Mouse (Mus musculus): ENCODE results near the gene Mef2c. TPM values are rescaled to one million over a fixed set of nuclear protein-coding genes. Genes with fewer than 3 reads are reported as not detected.

The Mef2c gene
- polyA plus RNA-seq, 1 experiment = 49.0 TPM

DNA sequence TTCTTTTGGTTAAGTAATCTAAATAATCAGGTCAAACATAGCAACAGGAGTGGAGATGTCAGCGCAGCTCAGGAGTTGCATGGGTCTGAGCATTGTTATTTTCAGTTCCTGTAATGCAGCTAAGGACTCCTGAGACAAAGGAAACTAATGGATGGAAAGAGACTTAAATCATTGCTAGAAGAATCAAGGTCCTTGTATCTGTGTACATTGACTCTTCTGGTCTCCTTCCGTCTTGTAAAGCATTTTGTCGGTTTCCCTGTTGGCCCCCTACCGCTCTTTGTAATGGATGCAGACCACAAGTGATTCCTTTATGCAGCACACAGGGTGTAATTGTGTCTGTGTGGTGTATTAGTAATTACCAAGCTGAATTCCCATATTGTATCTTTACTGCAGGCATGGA is 101.0 kb downstream of the Mef2c start:
- Histone ChIP-seq H3ac (ENCODE audit: control insufficient read depth, insufficient read length) (no peak overlapping the region), H3K79me2 (ENCODE audit: control insufficient read depth, insufficient read depth) (no peaks in the 10 kb centered on the region), H3K36me3 (ENCODE audit: control insufficient read depth, insufficient read depth) (no peaks in the 10 kb centered on the region), H3K4me3 (no peak overlapping the region), H3K4me2 (ENCODE audit: low read depth) (peak overlapping the region; percentile 85), H3K27me3 (ENCODE audit: control insufficient read depth, insufficient read depth, insufficient read length) (no peaks in the 10 kb centered on the region)
- TF ChIP-seq SRF (IDR thresholded peaks at IDR 0.05; ENCODE audit: control insufficient read depth, insufficient read length, low read depth) (no peak), USF1 (IDR thresholded peaks at IDR 0.05; ENCODE audit: low read depth) (no peak), MYOG (IDR thresholded peaks at IDR 0.05; ENCODE audit: control insufficient read depth in 1 of 3, insufficient read depth in 1 of 3, insufficient read length in 2 of 3, low read depth in 2 of 3) (no peak), TCF3 (IDR thresholded peaks at IDR 0.05; ENCODE audit: insufficient read length, low read depth) (no peak), E2F4 (IDR thresholded peaks at IDR 0.05; ENCODE audit: insufficient read depth) (no peak), MYOD1 (IDR thresholded peaks at IDR 0.05; ENCODE audit: control insufficient read depth in 1 of 3, insufficient read length in 2 of 3, low read depth in 2 of 3) (no peak), POLR2AphosphoS2 (IDR thresholded peaks at IDR 0.05; ENCODE audit: insufficient read length, low read depth) (no peak), TCF12 (IDR thresholded peaks at IDR 0.05; ENCODE audit: insufficient read depth, poor library complexity, severe bottlenecking) (no peak), POLR2A (IDR thresholded peaks at IDR 0.05; ENCODE audit: insufficient read length, low read depth) (no peak), CEBPB (IDR thresholded peaks at IDR 0.05; ENCODE audit: insufficient read depth, poor library complexity, severe bottlenecking) (no peak), MAX (IDR thresholded peaks at IDR 0.05; ENCODE audit: low read depth) (no peak), REST (IDR thresholded peaks at IDR 0.05; ENCODE audit: insufficient read depth, insufficient read length) (no peak)

DNA sequence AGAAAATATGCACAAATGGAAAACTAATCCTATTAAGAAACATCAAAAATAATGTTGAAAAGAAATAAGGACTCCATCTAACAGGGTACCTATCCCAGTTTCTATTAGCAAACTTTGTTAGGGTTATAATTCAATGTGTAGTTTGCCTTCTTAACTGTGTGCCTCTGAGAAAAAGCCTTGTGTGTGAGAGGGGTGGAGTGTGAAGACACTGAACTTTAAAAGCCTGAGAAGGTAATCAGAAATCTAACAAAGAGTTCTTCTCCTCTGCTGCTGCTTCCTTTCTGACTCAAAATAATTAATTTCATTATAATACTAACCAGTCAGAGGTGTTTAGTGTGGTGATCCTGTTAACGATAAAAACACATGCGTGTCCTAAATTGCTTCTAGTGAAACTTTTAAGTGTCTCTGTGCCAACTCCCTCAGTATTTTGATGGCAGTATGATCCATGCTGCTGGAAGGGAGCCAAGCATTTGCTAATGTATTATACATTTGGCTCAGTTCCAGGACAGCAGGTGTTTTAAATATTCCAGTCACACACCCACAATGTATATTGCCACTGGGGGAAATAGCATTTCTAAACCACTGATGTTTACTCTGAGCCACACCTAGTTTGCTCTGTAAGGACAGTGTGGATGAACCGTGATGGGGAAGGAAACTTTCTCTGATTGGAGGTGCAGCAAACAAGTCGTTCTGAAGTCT is 104.2 kb downstream of the Mef2c start:
- Histone ChIP-seq H3K27me3 (ENCODE audit: control insufficient read depth, insufficient read depth, insufficient read length) (no peaks in the 10 kb centered on the region), H3K4me2 (ENCODE audit: low read depth) (peak overlapping the region; percentile 2), H3ac (ENCODE audit: control insufficient read depth, insufficient read length) (no peak overlapping the region), H3K4me3 (no peak overlapping the region), H3K36me3 (ENCODE audit: control insufficient read depth, insufficient read depth) (no peaks in the 10 kb centered on the region), H3K79me2 (ENCODE audit: control insufficient read depth, insufficient read depth) (no peaks in the 10 kb centered on the region)
- TF ChIP-seq MAX (IDR thresholded peaks at IDR 0.05; ENCODE audit: low read depth) (no peak), MYOD1 (IDR thresholded peaks at IDR 0.05; ENCODE audit: control insufficient read depth in 1 of 3, insufficient read length in 2 of 3, low read depth in 2 of 3) (peak in 1 of 3 experiments; percentile 41)

- H3K4me2 ChIP-seq (ENCODE audit: low read depth) = no peak overlapping the region
- no peaks in the 10 kb centered on the region for H3K27me3 ChIP-seq (ENCODE audit: control insufficient read depth, insufficient read depth, insufficient read length)
- no peak overlapping the region for H3K4me3 ChIP-seq
- no peak for TF ChIP-seq E2F4 (IDR thresholded peaks at IDR 0.05; ENCODE audit: insufficient read depth)
- H3ac ChIP-seq (ENCODE audit: control insufficient read depth, insufficient read length) = no peak overlapping the region
- no peaks in the 10 kb centered on the region for H3K36me3 ChIP-seq (ENCODE audit: control insufficient read depth, insufficient read depth)
- H3K79me2 ChIP-seq (ENCODE audit: control insufficient read depth, insufficient read depth) = no peaks in the 10 kb centered on the region
Observed at GRCm38 (mm10) chr13:83608851-83609516, 105.2 kb downstream of the Mef2c start.

GRCm38 (mm10) chr13:83609517-83609878 is 105.7 kb downstream of the Mef2c start:
- no peak overlapping the region for H3ac ChIP-seq (ENCODE audit: control insufficient read depth, insufficient read length)
- TF ChIP-seq MYOG (IDR thresholded peaks at IDR 0.05; ENCODE audit: control insufficient read depth in 1 of 3, insufficient read depth in 1 of 3, insufficient read length in 2 of 3, low read depth in 2 of 3) = no peak
- TF ChIP-seq TCF3 (IDR thresholded peaks at IDR 0.05; ENCODE audit: insufficient read length, low read depth) = no peak
- TF ChIP-seq POLR2AphosphoS2 (IDR thresholded peaks at IDR 0.05; ENCODE audit: insufficient read length, low read depth) = no peak
- TF ChIP-seq SRF (IDR thresholded peaks at IDR 0.05; ENCODE audit: control insufficient read depth, insufficient read length, low read depth) = no peak
- no peak for TF ChIP-seq MYOD1 (IDR thresholded peaks at IDR 0.05; ENCODE audit: control insufficient read depth in 1 of 3, insufficient read length in 2 of 3, low read depth in 2 of 3)
- no peak for TF ChIP-seq MAX (IDR thresholded peaks at IDR 0.05; ENCODE audit: low read depth)
- no peak for TF ChIP-seq E2F4 (IDR thresholded peaks at IDR 0.05; ENCODE audit: insufficient read depth)
- TF ChIP-seq POLR2A (IDR thresholded peaks at IDR 0.05; ENCODE audit: insufficient read length, low read depth) = no peak
- TF ChIP-seq USF1 (IDR thresholded peaks at IDR 0.05; ENCODE audit: low read depth) = no peak
- TF ChIP-seq REST (IDR thresholded peaks at IDR 0.05; ENCODE audit: insufficient read depth, insufficient read length) = no peak
- TF ChIP-seq TCF12 (IDR thresholded peaks at IDR 0.05; ENCODE audit: insufficient read depth, poor library complexity, severe bottlenecking) = no peak
- no peak for TF ChIP-seq CEBPB (IDR thresholded peaks at IDR 0.05; ENCODE audit: insufficient read depth, poor library complexity, severe bottlenecking)
- no peak overlapping the region for H3K4me2 ChIP-seq (ENCODE audit: low read depth)
- no peaks in the 10 kb centered on the region for H3K79me2 ChIP-seq (ENCODE audit: control insufficient read depth, insufficient read depth)
- no peaks in the 10 kb centered on the region for H3K36me3 ChIP-seq (ENCODE audit: control insufficient read depth, insufficient read depth)
- H3K4me3 ChIP-seq = no peak overlapping the region
- no peaks in the 10 kb centered on the region for H3K27me3 ChIP-seq (ENCODE audit: control insufficient read depth, insufficient read depth, insufficient read length)

- TF ChIP-seq MYOG (IDR thresholded peaks at IDR 0.05; ENCODE audit: control insufficient read depth in 1 of 3, insufficient read depth in 1 of 3, insufficient read length in 2 of 3, low read depth in 2 of 3) (no peak), TCF12 (IDR thresholded peaks at IDR 0.05; ENCODE audit: insufficient read depth, poor library complexity, severe bottlenecking) (no peak), E2F4 (IDR thresholded peaks at IDR 0.05; ENCODE audit: insufficient read depth) (no peak), CEBPB (IDR thresholded peaks at IDR 0.05; ENCODE audit: insufficient read depth, poor library complexity, severe bottlenecking) (no peak), REST (IDR thresholded peaks at IDR 0.05; ENCODE audit: insufficient read depth, insufficient read length) (no peak), POLR2A (IDR thresholded peaks at IDR 0.05; ENCODE audit: insufficient read length, low read depth) (no peak), TCF3 (IDR thresholded peaks at IDR 0.05; ENCODE audit: insufficient read length, low read depth) (no peak), SRF (IDR thresholded peaks at IDR 0.05; ENCODE audit: control insufficient read depth, insufficient read length, low read depth) (no peak), POLR2AphosphoS2 (IDR thresholded peaks at IDR 0.05; ENCODE audit: insufficient read length, low read depth) (no peak), USF1 (IDR thresholded peaks at IDR 0.05; ENCODE audit: low read depth) (no peak), MAX (IDR thresholded peaks at IDR 0.05; ENCODE audit: low read depth) (no peak), MYOD1 (IDR thresholded peaks at IDR 0.05; ENCODE audit: control insufficient read depth in 1 of 3, insufficient read length in 2 of 3, low read depth in 2 of 3) (no peak)
- no peak overlapping the region for H3ac ChIP-seq (ENCODE audit: control insufficient read depth, insufficient read length)
- H3K4me2 ChIP-seq (ENCODE audit: low read depth) = no peak overlapping the region
- H3K36me3 ChIP-seq (ENCODE audit: control insufficient read depth, insufficient read depth) = no peaks in the 10 kb centered on the region
- no peak overlapping the region for H3K4me3 ChIP-seq
- H3K27me3 ChIP-seq (ENCODE audit: control insufficient read depth, insufficient read depth, insufficient read length) = no peaks in the 10 kb centered on the region
- H3K79me2 ChIP-seq (ENCODE audit: control insufficient read depth, insufficient read depth) = no peaks in the 10 kb centered on the region
Observed at GRCm38 (mm10) chr13:83610124-83610523, 106.3 kb downstream of the Mef2c start.
